Mouse (Mus musculus) midbrain, embryonic 11.5 days (tissue): Measurements from ENCODE around the gene Mast4. TPM values are rescaled to one million over a fixed set of nuclear protein-coding genes. Genes with fewer than 3 reads are reported as not detected.

Source experiments
- ATAC-seq: fragments of 200-750 bp; cut with Nextera tagmentation; 2 replicates; pipeline ENCODE4 v1.8.0; 2017; ENCODE audit warnings: moderate TSS enrichment, moderate library complexity; ENCODE audit not compliant: low FRiP score
- DNase-seq: peaks from one replicate; pipeline ENCODE4 v3.0.0; 2015; ENCODE audit warnings: low spot score; ENCODE audit errors: missing footprints
- H3K27ac ChIP-seq: fragments of 300-500 bp; sonication (generic); 2 replicates; pipeline ENCODE4 v1.5.1; 2014; ENCODE audit warnings: low read depth, low read length
- H3K27me3 ChIP-seq: fragments of 300-500 bp; sonication (generic); 2 replicates; pipeline ENCODE4 v1.6.1; 2014; ENCODE audit warnings: mild to moderate bottlenecking, low read length, moderate library complexity, mixed read lengths; ENCODE audit not compliant: control insufficient read depth, insufficient read depth
- H3K36me3 ChIP-seq: fragments of 300-500 bp; sonication (generic); 2 replicates; pipeline ENCODE4 v1.6.1; 2014; ENCODE audit warnings: mild to moderate bottlenecking, low read length, moderate library complexity, mixed read lengths; ENCODE audit not compliant: control insufficient read depth, insufficient read depth
- H3K4me1 ChIP-seq: fragments of 300-500 bp; sonication (generic); 2 replicates; pipeline ENCODE4 v1.6.1; 2014; ENCODE audit warnings: low read length; ENCODE audit not compliant: control insufficient read depth, insufficient read depth
- H3K4me2 ChIP-seq: fragments of 300-500 bp; sonication (generic); 2 replicates; pipeline ENCODE4 v1.6.1; 2014; ENCODE audit warnings: mild to moderate bottlenecking, moderate library complexity
- H3K4me3 ChIP-seq: fragments of 300-500 bp; sonication (generic); 2 replicates; pipeline ENCODE4 v1.5.1; 2014; ENCODE audit warnings: low read depth, low read length
- H3K9ac ChIP-seq: fragments of 300-500 bp; sonication (generic); 2 replicates; pipeline ENCODE4 v1.6.1; 2014; ENCODE audit warnings: low read length
- H3K9me3 ChIP-seq: fragments of 300-500 bp; sonication (generic); 2 replicates; pipeline ENCODE4 v1.6.1; 2016; ENCODE audit warnings: low read length; ENCODE audit not compliant: control insufficient read depth
- WGBS: fragments of 180-500 bp; shearing (Covaris S2); extraction: QIAGEN DNeasy Blood & Tissue Kit; methylation state at CpG from one replicate; pipeline ENCODE4 v1.1.7; 2014; 5-methylcytosine and 5-hydroxymethylcytosine counted together
- polyA plus RNA-seq: library from polyadenylated mRNA; unstranded; fragments of >200 nt; fragmentation: Nextera tagmentation; extraction: Ambion mirVana; gene quantifications from 2 replicates; pipeline ENCODE4 v1.2.1, GENCODE M21; 2014

Mast4 gene
- polyA plus RNA-seq, 1 experiment from 2014 or later = 20.4 TPM

- H3K4me1 ChIP-seq = peaks cover 5% of the 10 kb centered on the region
- no peak overlapping the region for H3K4me2 ChIP-seq
- WGBS = 83% methylated on average over 9 of the region's 9 CpGs
- H3K27ac ChIP-seq = no peak overlapping the region
- peak; percentile 64 for DNase-seq
- H3K4me3 ChIP-seq = no peak overlapping the region
- H3K9ac ChIP-seq = no peak overlapping the region
- H3K9me3 ChIP-seq = no peaks in the 10 kb centered on the region
- no peaks in the 10 kb centered on the region for H3K36me3 ChIP-seq
- ATAC-seq = no peak
- H3K27me3 ChIP-seq = 0 out of 2 replicates have a peak, but pooled peaks cover 2% of the 10 kb centered on the region
These were observed 6.5 kb downstream of the Mast4 start for GRCm38 (mm10) chr13:103327843-103328242.

GRCm38 (mm10) chr13:103326186-103326585, 8.1 kb downstream of the Mast4 start:
- WGBS = 91% methylated on average over 13 of the region's 13 CpGs

GRCm38 (mm10) chr13:103319881-103320280, 14.4 kb downstream of the Mast4 start:
- ATAC-seq = peak; percentile 20; the same call in 1 of the 2 replicates
- Histone ChIP-seq H3K4me2 (no peak overlapping the region), H3K27me3 (no peaks in the 10 kb centered on the region), H3K36me3 (no peaks in the 10 kb centered on the region), H3K27ac (no peak overlapping the region), H3K4me3 (no peak overlapping the region), H3K9me3 (no peaks in the 10 kb centered on the region), H3K9ac (no peak overlapping the region), H3K4me1 (peaks cover 4% of the 10 kb centered on the region; the same call in 1 of the 2 replicates)
- DNase-seq = no peak
- WGBS = 76% methylated on average over 9 of the region's 9 CpGs

More at GRCm38 (mm10) chr13:103326186-103326585, 8.1 kb downstream of the Mast4 start:
- H3K36me3 ChIP-seq = no peaks in the 10 kb centered on the region
- no peak overlapping the region for H3K9ac ChIP-seq
- no peak overlapping the region for H3K27ac ChIP-seq
- peak; percentile 69 for DNase-seq
- no peak overlapping the region for H3K4me2 ChIP-seq
- H3K4me3 ChIP-seq = no peak overlapping the region
- ATAC-seq = no peak
- H3K9me3 ChIP-seq = no peaks in the 10 kb centered on the region
- no peaks in the 10 kb centered on the region for H3K4me1 ChIP-seq
- H3K27me3 ChIP-seq = 0 out of 2 replicates have a peak, but pooled peaks cover 2% of the 10 kb centered on the region

- WGBS = 9% methylated on average over 2 of the region's 3 CpGs
- ATAC-seq = 0 out of 2 replicates have a peak, but pooled peaks have one; percentile 26
- no peaks in the 10 kb centered on the region for H3K36me3 ChIP-seq
These were observed 15.0 kb downstream of the Mast4 start for GRCm38 (mm10) chr13:103319317-103319716.

GRCm38 (mm10) chr13:103316777-103317367, 17.4 kb downstream of the Mast4 start:
- no peak overlapping the region for H3K4me2 ChIP-seq
- H3K4me1 ChIP-seq = peaks cover 5% of the 10 kb centered on the region; the same call in 1 of the 2 replicates
- WGBS = 45% methylated on average over 3 of the region's 3 CpGs
- no peaks in the 10 kb centered on the region for H3K36me3 ChIP-seq
- DNase-seq (no peak), ATAC-seq (no peak)
- no peaks in the 10 kb centered on the region for H3K9me3 ChIP-seq
- H3K4me3 ChIP-seq = no peak overlapping the region
- no peak overlapping the region for H3K9ac ChIP-seq
- no peak overlapping the region for H3K27ac ChIP-seq
- no peaks in the 10 kb centered on the region for H3K27me3 ChIP-seq

More at GRCm38 (mm10) chr13:103319317-103319716, 15.0 kb downstream of the Mast4 start:
- Histone ChIP-seq H3K9me3 (no peaks in the 10 kb centered on the region), H3K27me3 (no peaks in the 10 kb centered on the region), H3K4me2 (no peak overlapping the region), H3K27ac (no peak overlapping the region), H3K4me3 (no peak overlapping the region), H3K4me1 (peaks cover 5% of the 10 kb centered on the region; the same call in 1 of the 2 replicates), H3K9ac (no peak overlapping the region)
- no peak for DNase-seq

GRCm38 (mm10) chr13:103315113-103315708, 19.1 kb downstream of the Mast4 start:
- ATAC-seq = no peak
- Histone ChIP-seq H3K9me3 (no peaks in the 10 kb centered on the region), H3K4me1 (peaks cover 5% of the 10 kb centered on the region; the same call in 1 of the 2 replicates), H3K9ac (no peak overlapping the region), H3K4me3 (no peak overlapping the region), H3K4me2 (no peak overlapping the region), H3K27me3 (no peaks in the 10 kb centered on the region), H3K27ac (no peak overlapping the region), H3K36me3 (no peaks in the 10 kb centered on the region)
- 33% methylated on average over 10 of the region's 10 CpGs for WGBS
- DNase-seq = no peak

GRCm38 (mm10) chr13:103308296-103308695, 26.0 kb downstream of the Mast4 start:
- H3K9ac ChIP-seq = no peak overlapping the region
- no peaks in the 10 kb centered on the region for H3K9me3 ChIP-seq
- H3K36me3 ChIP-seq = no peaks in the 10 kb centered on the region
- no peak for ATAC-seq
- H3K27me3 ChIP-seq = no peaks in the 10 kb centered on the region
- H3K4me2 ChIP-seq = no peak overlapping the region
- DNase-seq = no peak
- H3K27ac ChIP-seq = no peak overlapping the region
- no peak overlapping the region for H3K4me3 ChIP-seq
- H3K4me1 ChIP-seq = no peaks in the 10 kb centered on the region
- 91% methylated on average over 4 of the region's 4 CpGs for WGBS

GRCm38 (mm10) chr13:103303826-103304225, 30.5 kb downstream of the Mast4 start:
- Histone ChIP-seq H3K36me3 (no peaks in the 10 kb centered on the region), H3K4me1 (no peaks in the 10 kb centered on the region), H3K27ac (no peak overlapping the region), H3K4me2 (no peak overlapping the region), H3K9me3 (no peaks in the 10 kb centered on the region), H3K27me3 (no peaks in the 10 kb centered on the region), H3K4me3 (no peak overlapping the region), H3K9ac (no peak overlapping the region)
- 88% methylated on average over 9 of the region's 9 CpGs for WGBS
- ATAC-seq (no peak), DNase-seq (no peak)

GRCm38 (mm10) chr13:103302508-103302907, 31.8 kb downstream of the Mast4 start:
- no peaks in the 10 kb centered on the region for H3K36me3 ChIP-seq
- H3K9me3 ChIP-seq = no peaks in the 10 kb centered on the region
- no peak overlapping the region for H3K4me2 ChIP-seq
- WGBS = 59% methylated on average over 6 of the region's 6 CpGs
- no peak overlapping the region for H3K4me3 ChIP-seq
- no peak overlapping the region for H3K9ac ChIP-seq
- no peak overlapping the region for H3K27ac ChIP-seq
- ATAC-seq (no peak), DNase-seq (no peak)
- no peaks in the 10 kb centered on the region for H3K27me3 ChIP-seq
- H3K4me1 ChIP-seq = no peaks in the 10 kb centered on the region
